Mouse (Mus musculus) lung, embryonic 15.5 days (tissue): ENCODE data around the gene Xirp1. TPM values are rescaled to one million over a fixed set of nuclear protein-coding genes. Genes with fewer than 3 reads are reported as not detected.
A peak's percentile ranks its signal among the peaks of the same experiment; 100 is the strongest.

Experiments used
- ATAC-seq: fragments of 200-750 bp; cut with Nextera tagmentation; 2 replicates; pipeline ENCODE4 v1.8.0; 2017; ENCODE audit warnings: moderate number of reproducible peaks, borderline replicate concordance; ENCODE audit not compliant: low FRiP score, low TSS enrichment; ENCODE audit errors: extremely low read depth
- H3K27ac ChIP-seq: fragments of 300-500 bp; sonication (generic); 2 replicates; pipeline ENCODE4 v1.5.1; 2015; ENCODE audit warnings: moderate library complexity, mild to moderate bottlenecking, inconsistent platforms
- H3K27me3 ChIP-seq: fragments of 300-500 bp; sonication (generic); 2 replicates; pipeline ENCODE4 v1.6.1; 2015; ENCODE audit warnings: inconsistent platforms
- H3K36me3 ChIP-seq: fragments of 300-500 bp; sonication (generic); 2 replicates; pipeline ENCODE4 v1.6.1; 2015; ENCODE audit warnings: inconsistent platforms
- H3K4me1 ChIP-seq: fragments of 300-500 bp; sonication (generic); 2 replicates; pipeline ENCODE4 v1.6.1; 2015; ENCODE audit warnings: inconsistent platforms
- H3K4me2 ChIP-seq: fragments of 300-500 bp; sonication (generic); 2 replicates; pipeline ENCODE4 v1.6.1; 2015; ENCODE audit warnings: inconsistent platforms, mild to moderate bottlenecking, moderate library complexity
- H3K4me3 ChIP-seq: fragments of 300-500 bp; sonication (generic); 2 replicates; pipeline ENCODE4 v1.5.1; 2015; ENCODE audit warnings: mild to moderate bottlenecking, inconsistent platforms
- H3K9ac ChIP-seq: fragments of 300-500 bp; sonication (generic); 2 replicates; pipeline ENCODE4 v1.6.1; 2015; ENCODE audit warnings: inconsistent platforms
- H3K9me3 ChIP-seq: fragments of 300-500 bp; sonication (generic); 2 replicates; pipeline ENCODE4 v1.6.1; 2016; ENCODE audit warnings: inconsistent platforms
- WGBS: fragments of 180-500 bp; shearing (Covaris S2); methylation state at CpG from one replicate; pipeline ENCODE4 v1.1.7; 2015; 5-methylcytosine and 5-hydroxymethylcytosine counted together
- polyA plus RNA-seq: library from polyadenylated mRNA; unstranded; fragments of >200 nt; fragmentation: Nextera tagmentation; extraction: Ambion mirVana; gene quantifications from 2 replicates; pipeline ENCODE4 v1.2.1, GENCODE M21; 2015

Xirp1 gene
- polyA plus RNA-seq, 1 experiment from 2014 or later = 1.3 TPM

GRCm38 (mm10) chr9:120043115-120043514 is 19.7 kb upstream of the Xirp1 start:
- H3K4me1 ChIP-seq = no peaks in the 10 kb centered on the region
- no peaks in the 10 kb centered on the region for H3K27me3 ChIP-seq
- H3K4me2 ChIP-seq = no peak overlapping the region
- no peaks in the 10 kb centered on the region for H3K36me3 ChIP-seq
- no peak overlapping the region for H3K4me3 ChIP-seq
- no peak overlapping the region for H3K9ac ChIP-seq
- ATAC-seq = no peak
- no peaks in the 10 kb centered on the region for H3K9me3 ChIP-seq
- WGBS = 73% methylated on average over 7 of the region's 7 CpGs
- no peak overlapping the region for H3K27ac ChIP-seq

DNA sequence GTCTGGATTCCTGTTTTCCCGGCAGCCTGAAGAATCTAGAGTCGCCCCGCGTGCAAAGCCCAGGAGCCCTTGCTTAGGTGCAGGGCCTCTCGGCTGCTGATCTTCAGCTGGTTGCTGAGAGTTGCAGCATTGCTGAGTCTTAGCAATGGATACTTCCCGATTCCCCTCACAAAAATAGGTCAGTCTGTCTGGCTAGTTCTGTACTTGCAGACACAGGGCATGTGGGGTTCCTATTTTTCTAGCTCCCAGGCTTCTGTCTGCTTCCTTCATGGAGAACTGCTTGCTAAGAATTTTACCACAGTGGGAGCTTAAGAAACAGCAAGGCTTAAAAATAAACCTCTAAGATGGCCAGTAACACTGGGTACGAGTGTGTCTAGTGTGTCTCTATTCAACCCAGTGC is 14.0 kb upstream of the Xirp1 start:
- no peaks in the 10 kb centered on the region for H3K4me1 ChIP-seq
- H3K9ac ChIP-seq = no peak overlapping the region
- ATAC-seq = no peak
- H3K4me3 ChIP-seq = no peak overlapping the region
- no peak overlapping the region for H3K4me2 ChIP-seq
- H3K9me3 ChIP-seq = no peaks in the 10 kb centered on the region
- WGBS = 70% methylated on average over 7 of the region's 7 CpGs
- no peaks in the 10 kb centered on the region for H3K36me3 ChIP-seq
- no peak overlapping the region for H3K27ac ChIP-seq
- H3K27me3 ChIP-seq = no peaks in the 10 kb centered on the region

- 65% methylated on average over 8 of the region's 8 CpGs for WGBS
- H3K27ac ChIP-seq = no peak overlapping the region
Measured at GRCm38 (mm10) chr9:120034375-120034774, 11.0 kb upstream of the Xirp1 start.

GRCm38 (mm10) chr9:120032710-120033109 is 9.3 kb upstream of the Xirp1 start:
- 57% methylated on average over 6 of the region's 6 CpGs for WGBS
- H3K9me3 ChIP-seq = no peaks in the 10 kb centered on the region
- H3K9ac ChIP-seq = no peak overlapping the region
- H3K4me3 ChIP-seq = no peak overlapping the region
- no peak for ATAC-seq
- H3K4me1 ChIP-seq = no peaks in the 10 kb centered on the region
- H3K27me3 ChIP-seq = no peaks in the 10 kb centered on the region
- no peaks in the 10 kb centered on the region for H3K36me3 ChIP-seq
- H3K27ac ChIP-seq = no peak overlapping the region
- no peak overlapping the region for H3K4me2 ChIP-seq

More at GRCm38 (mm10) chr9:120034375-120034774, 11.0 kb upstream of the Xirp1 start:
- Histone ChIP-seq H3K9me3 (no peaks in the 10 kb centered on the region), H3K4me3 (no peak overlapping the region), H3K4me1 (no peaks in the 10 kb centered on the region), H3K4me2 (no peak overlapping the region), H3K27me3 (no peaks in the 10 kb centered on the region), H3K36me3 (no peaks in the 10 kb centered on the region), H3K9ac (no peak overlapping the region)
- no peak for ATAC-seq

GRCm38 (mm10) chr9:120030421-120030820 is 7.0 kb upstream of the Xirp1 start:
- WGBS = 82% methylated on average over 10 of the region's 10 CpGs
- Histone ChIP-seq H3K27ac (no peak overlapping the region), H3K36me3 (no peaks in the 10 kb centered on the region), H3K4me3 (no peak overlapping the region), H3K9me3 (no peaks in the 10 kb centered on the region), H3K9ac (no peak overlapping the region), H3K27me3 (no peaks in the 10 kb centered on the region), H3K4me1 (peaks cover 7% of the 10 kb centered on the region; the same call in 1 of the 2 replicates), H3K4me2 (no peak overlapping the region)
- ATAC-seq = no peak

DNA sequence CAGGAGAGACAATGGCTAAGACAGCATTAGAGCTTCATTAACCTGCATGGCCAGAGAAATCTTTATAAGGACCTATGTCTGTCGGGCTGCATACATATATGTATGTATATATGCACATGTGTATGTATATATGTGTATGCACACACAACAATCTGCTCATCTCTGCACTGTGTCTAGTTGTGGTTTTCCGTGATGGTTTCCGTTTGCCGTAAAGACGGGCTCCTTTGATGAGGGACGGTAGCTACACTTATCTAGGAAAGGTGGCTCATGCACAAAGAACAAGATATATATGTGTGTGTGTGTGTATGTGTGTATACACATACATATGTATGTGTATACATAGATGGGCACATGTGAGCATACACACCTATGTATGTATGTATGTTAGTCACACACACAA is 6.5 kb upstream of the Xirp1 start:
- no peak overlapping the region for H3K27ac ChIP-seq
- ATAC-seq = no peak
- no peaks in the 10 kb centered on the region for H3K27me3 ChIP-seq
- peaks cover 7% of the 10 kb centered on the region; the same call in 1 of the 2 replicates for H3K4me1 ChIP-seq
- H3K9me3 ChIP-seq = no peaks in the 10 kb centered on the region
- WGBS = 90% methylated on average over 6 of the region's 6 CpGs
- no peak overlapping the region for H3K4me3 ChIP-seq
- no peak overlapping the region for H3K4me2 ChIP-seq
- no peak overlapping the region for H3K9ac ChIP-seq
- H3K36me3 ChIP-seq = no peaks in the 10 kb centered on the region

DNA sequence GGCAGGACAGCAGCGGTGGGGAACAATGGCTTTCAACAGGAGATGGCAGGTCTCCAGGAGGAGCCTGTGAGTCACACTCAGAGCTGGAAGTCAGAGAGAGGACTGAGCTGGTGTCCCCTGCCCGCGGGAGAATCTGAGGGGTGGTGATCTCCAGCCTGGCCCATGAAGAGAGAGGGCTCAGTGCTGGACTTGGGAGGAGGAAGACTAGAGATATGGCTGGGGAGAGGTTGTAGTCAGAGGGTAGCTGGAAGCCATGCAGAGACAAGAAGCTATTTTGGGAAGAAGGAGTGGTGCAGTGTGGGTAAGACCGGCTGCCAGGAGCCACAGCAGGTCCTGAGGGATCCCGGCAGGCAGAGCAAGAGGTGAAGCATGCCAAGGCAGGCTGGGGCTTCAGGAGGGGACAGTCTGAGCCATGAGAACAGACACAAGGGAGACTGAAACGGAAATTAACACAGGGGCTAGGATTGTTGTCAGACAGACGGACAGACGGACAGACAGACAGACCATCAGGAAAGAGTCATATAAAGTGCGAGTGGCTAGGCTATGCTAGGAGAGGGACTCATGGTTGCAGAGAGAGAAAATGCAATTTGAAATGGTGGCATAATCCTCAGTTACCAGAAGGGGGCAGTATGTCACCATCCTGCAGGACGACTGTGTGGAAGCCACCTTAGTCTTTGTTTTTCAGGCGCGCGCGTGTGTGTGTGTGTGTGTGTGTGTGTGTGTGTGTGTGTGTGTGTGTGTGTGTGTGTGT is 4.2 kb upstream of the Xirp1 start:
- Histone ChIP-seq H3K9me3 (no peaks in the 10 kb centered on the region), H3K4me3 (no peak overlapping the region), H3K36me3 (no peaks in the 10 kb centered on the region), H3K27ac (no peak overlapping the region), H3K4me1 (peaks cover 7% of the 10 kb centered on the region; the same call in 1 of the 2 replicates), H3K27me3 (no peaks in the 10 kb centered on the region), H3K4me2 (no peak overlapping the region), H3K9ac (no peak overlapping the region)
- ATAC-seq = peak; percentile 20; the same call in 1 of the 2 replicates
- 17% methylated on average over 14 of the region's 14 CpGs for WGBS

- no peak for ATAC-seq
- no peaks in the 10 kb centered on the region for H3K36me3 ChIP-seq
- H3K9ac ChIP-seq = no peak overlapping the region
- H3K4me2 ChIP-seq = no peak overlapping the region
- H3K4me3 ChIP-seq = no peak overlapping the region
- H3K9me3 ChIP-seq = no peaks in the 10 kb centered on the region
- peaks cover 18% of the 10 kb centered on the region for H3K4me1 ChIP-seq
- 76% methylated on average over 5 of the region's 5 CpGs for WGBS
- H3K27me3 ChIP-seq = no peaks in the 10 kb centered on the region
- no peak overlapping the region for H3K27ac ChIP-seq
Measured at GRCm38 (mm10) chr9:120024625-120025024, 1.2 kb upstream of the Xirp1 start.

DNA sequence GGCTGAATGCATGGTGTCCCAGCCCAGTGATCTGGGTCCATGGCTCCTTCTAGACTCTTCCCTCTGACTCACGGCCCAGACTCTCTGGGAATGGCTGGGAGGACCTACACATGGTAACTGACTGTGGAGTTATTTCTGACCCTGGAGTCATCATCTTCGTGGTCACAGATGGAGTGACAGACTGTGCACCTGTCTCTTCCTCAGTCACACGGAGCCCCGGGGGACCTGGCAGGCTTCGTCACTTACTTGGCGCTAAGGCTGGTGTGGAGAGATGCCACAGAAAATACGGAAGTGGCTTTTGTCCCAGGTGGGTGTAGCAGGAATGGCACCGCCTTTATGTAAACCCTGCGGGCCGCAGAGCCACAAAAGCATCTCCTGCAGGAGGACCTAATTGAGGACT is 773 bp upstream of the Xirp1 start:
- Histone ChIP-seq H3K9me3 (no peaks in the 10 kb centered on the region), H3K4me1 (peaks cover 18% of the 10 kb centered on the region), H3K27ac (no peak overlapping the region), H3K27me3 (no peaks in the 10 kb centered on the region), H3K36me3 (no peaks in the 10 kb centered on the region), H3K4me2 (no peak overlapping the region), H3K4me3 (no peak overlapping the region), H3K9ac (no peak overlapping the region)
- no peak for ATAC-seq
- WGBS = 73% methylated on average over 10 of the region's 10 CpGs

DNA sequence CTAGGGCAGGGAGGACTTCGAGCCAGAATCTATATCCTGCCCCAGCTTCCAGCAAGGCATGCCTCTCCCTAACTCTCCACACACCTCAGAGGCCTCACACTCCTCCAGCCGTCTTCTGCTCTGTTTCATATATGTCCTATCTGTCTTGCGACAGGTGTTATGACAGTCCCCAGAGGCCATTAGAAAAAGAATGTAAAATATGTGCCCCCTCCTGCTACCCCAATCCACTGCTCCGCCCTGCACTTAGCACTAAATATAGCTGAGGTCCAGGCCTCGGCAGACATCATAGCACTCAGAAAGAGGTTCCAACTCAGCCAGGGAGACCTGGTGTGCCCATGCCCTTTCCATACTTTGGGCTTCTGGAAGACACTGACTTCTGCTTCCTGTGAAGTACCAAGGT is 2.2 kb downstream of the Xirp1 start:
- Histone ChIP-seq H3K4me1 (peaks cover 11% of the 10 kb centered on the region; the same call in 1 of the 2 replicates), H3K9ac (no peak overlapping the region), H3K36me3 (no peaks in the 10 kb centered on the region), H3K9me3 (no peaks in the 10 kb centered on the region), H3K27ac (no peak overlapping the region), H3K4me3 (no peak overlapping the region), H3K4me2 (no peak overlapping the region), H3K27me3 (no peaks in the 10 kb centered on the region)
- WGBS = 43% methylated on average over 5 of the region's 5 CpGs
- ATAC-seq = no peak

DNA sequence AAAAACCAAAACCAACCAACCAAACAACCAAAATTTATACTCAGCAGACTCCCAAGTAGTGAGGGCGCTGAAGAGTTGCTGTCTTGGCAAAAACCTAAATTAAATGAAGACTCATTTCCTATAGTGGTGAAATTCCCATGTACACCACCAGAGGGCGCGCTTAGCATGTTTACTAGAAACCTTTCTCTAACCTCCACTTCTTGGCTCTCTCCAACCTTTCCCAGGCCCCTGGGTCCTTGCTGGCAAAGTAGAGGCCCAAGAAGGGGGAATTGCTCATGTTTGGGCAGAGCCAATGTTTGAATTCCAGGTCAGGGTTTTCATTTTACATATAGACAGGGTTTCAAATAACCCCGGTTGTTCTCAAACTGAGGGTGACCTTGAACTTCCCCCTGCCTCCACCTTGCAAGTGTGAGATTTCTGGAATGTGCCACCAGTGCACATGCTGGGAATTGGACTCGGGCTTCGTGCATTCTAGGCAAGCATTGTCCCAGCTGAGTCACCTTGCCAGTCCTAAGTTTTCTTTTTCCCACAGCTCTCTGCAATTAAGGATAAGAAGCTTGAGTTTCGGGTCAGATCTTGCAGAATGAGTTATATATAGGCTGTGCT is 3.0 kb downstream of the Xirp1 start:
- Histone ChIP-seq H3K36me3 (no peaks in the 10 kb centered on the region), H3K9me3 (no peaks in the 10 kb centered on the region), H3K27me3 (no peaks in the 10 kb centered on the region), H3K4me2 (no peak overlapping the region), H3K4me1 (peaks cover 11% of the 10 kb centered on the region; the same call in 1 of the 2 replicates), H3K9ac (no peak overlapping the region), H3K27ac (no peak overlapping the region; the same call in 1 of the 2 replicates), H3K4me3 (no peak overlapping the region)
- 30% methylated on average over 7 of the region's 7 CpGs for whole genome bisulfite sequencing
- no peak for ATAC-seq

DNA sequence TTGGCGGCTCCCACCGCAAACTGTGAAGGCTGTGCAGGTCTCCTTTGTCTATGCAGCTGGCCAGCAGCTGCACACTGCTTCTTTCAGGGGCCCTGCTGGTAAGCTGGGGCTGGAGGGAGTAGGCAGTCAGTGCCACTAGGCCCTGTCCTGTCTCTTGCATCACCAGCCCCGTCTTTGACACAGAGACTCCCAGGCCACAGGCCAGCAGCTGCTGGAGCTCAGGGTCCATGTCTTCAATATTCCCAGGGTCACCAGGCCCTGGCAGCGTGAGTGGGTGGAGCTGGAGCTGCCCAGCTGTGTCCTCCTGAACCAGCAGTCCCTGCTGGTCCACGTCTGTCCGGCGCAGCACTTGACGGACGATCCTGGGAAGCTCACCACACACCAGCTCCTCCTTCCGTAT is 6.4 kb downstream of the Xirp1 start:
- no peaks in the 10 kb centered on the region for H3K36me3 ChIP-seq
- WGBS = 54% methylated on average over 10 of the region's 10 CpGs
- H3K27me3 ChIP-seq = no peaks in the 10 kb centered on the region
- H3K4me1 ChIP-seq = peaks cover 11% of the 10 kb centered on the region; the same call in 1 of the 2 replicates
- no peak overlapping the region for H3K4me3 ChIP-seq
- no peak for ATAC-seq
- H3K9me3 ChIP-seq = no peaks in the 10 kb centered on the region
- H3K27ac ChIP-seq = no peak overlapping the region
- H3K4me2 ChIP-seq = no peak overlapping the region
- no peak overlapping the region for H3K9ac ChIP-seq
